9 mouse cellular contexts compared by ENCODE assay signal in the genomic region with DNA sequence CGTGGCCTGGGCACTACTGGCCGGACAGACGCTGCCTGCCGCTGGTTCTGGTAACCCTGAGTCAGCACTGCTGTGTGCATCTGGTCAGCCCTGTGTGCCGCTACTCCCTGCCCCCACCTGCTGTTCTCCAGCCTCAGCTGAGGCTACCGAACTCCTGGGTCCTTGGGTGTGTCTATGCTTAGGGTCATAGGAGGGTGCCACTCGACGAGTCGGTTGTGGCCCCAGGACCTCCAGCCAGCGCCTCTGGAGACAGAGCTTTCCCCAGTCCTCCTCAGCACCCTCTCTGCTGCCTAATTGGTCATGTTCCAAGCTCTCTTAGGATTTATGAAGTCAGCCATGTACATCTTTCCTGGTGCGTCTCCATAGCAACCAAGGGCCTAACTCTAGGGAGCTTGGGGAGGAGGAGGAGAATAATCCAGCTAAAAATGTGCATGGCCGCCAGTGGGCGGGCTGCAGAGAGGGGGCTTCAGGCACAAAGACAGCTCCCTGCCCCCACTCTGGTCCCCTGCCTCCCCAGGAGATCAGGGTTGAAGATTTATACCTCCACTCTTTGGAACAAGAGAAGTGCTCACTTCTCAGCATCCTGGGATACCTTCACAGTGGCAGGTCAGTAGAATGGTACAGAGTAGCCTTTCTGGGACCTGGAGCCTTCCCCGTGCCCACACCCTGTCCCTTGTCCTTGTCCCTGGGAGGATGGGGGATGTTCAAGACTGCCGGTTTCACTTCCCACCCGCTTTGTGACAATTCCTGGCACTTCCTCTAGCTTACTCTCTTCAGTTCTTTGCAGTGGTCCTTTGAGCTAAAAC. TPM values are rescaled to one million over a fixed set of nuclear protein-coding genes. Genes with fewer than 3 reads are reported as not detected.
A peak's percentile ranks its signal among the peaks of the same experiment; 100 is the strongest.
DNase-seq lines count a peak whose midpoint lies in the region; ATAC-seq and TF ChIP-seq lines count a peak whose summit lies in the region.
"Had no signal": no experiment of that assay in that cellular context is flagged by ENCODE, and none has a peak within 500 bp of the region (broad histone marks: within the 10 kb centered on the region; RNA-seq: fewer than 3 reads in every experiment).

No protein-coding gene starts in this region.

- peak overlapping the region; percentile 58; the same call in 1 of the 2 replicates for H3K27ac ChIP-seq in CH12.LX (ENCODE audit: insufficient read depth, low read depth)
- peak overlapping the region; percentile 77; the same call in 1 of the 2 replicates for H3K27ac ChIP-seq in kidney, postnatal 0 days
- peak overlapping the region; percentile 19; the same call in 1 of the 2 replicates for H3K27ac ChIP-seq in liver, embryonic 16.5 days (ENCODE audit: low read length)
- H3K27ac ChIP-seq in cerebellum, adult 2 months (ENCODE audit: insufficient read depth, low read length): no peak overlapping the region

- no peak for ATAC-seq in kidney, postnatal 0 days (replicated peaks; ENCODE audit: low FRiP score, low read depth)
- no peak for ATAC-seq in liver, embryonic 16.5 days (ENCODE audit: low read depth)

- TF ChIP-seq EP300 in CH12.LX (IDR thresholded peaks at IDR 0.05; ENCODE audit: low read length): peak; percentile 43

- H3K4me1 ChIP-seq in CH12.LX (ENCODE audit: control insufficient read depth in 1 of 2, insufficient read depth in 2 of 2): peaks cover 45 to 73% of the 10 kb centered on the region in 2 experiments
- H3K4me1 ChIP-seq in kidney, postnatal 0 days (replicated peaks; ENCODE audit: insufficient read depth, low read length): peaks cover 34% of the 10 kb centered on the region
- peaks cover 9% of the 10 kb centered on the region for H3K4me1 ChIP-seq in liver, embryonic 16.5 days (ENCODE audit: control insufficient read depth, low read depth, low read length)
- peaks cover 5% of the 10 kb centered on the region for H3K4me1 ChIP-seq in cerebellum, adult 2 months (ENCODE audit: control insufficient read depth, insufficient read depth, low read length)

- H3K27me3 ChIP-seq in CH12.LX (replicated peaks): no peaks in the 10 kb centered on the region
- no peaks in the 10 kb centered on the region for H3K27me3 ChIP-seq in kidney, postnatal 0 days (ENCODE audit: insufficient read depth, low read length)
- H3K27me3 ChIP-seq in liver, embryonic 16.5 days (ENCODE audit: control insufficient read depth, insufficient read depth, low read depth, low read length): no peaks in the 10 kb centered on the region
- H3K27me3 ChIP-seq in cerebellum, adult 2 months (ENCODE audit: control insufficient read depth, insufficient read depth, low read length): no peaks in the 10 kb centered on the region

- H3K36me3 ChIP-seq in CH12.LX (replicated peaks in 1 of 2; ENCODE audit: control insufficient read depth in 1 of 2, insufficient read depth in 1 of 2, low read length in 1 of 2): no peaks in the 10 kb centered on the region
- no peaks in the 10 kb centered on the region for H3K36me3 ChIP-seq in kidney, postnatal 0 days (ENCODE audit: insufficient read depth, low read length)
- no peaks in the 10 kb centered on the region for H3K36me3 ChIP-seq in liver, embryonic 16.5 days (ENCODE audit: control insufficient read depth, insufficient read depth)

- TF ChIP-seq CTCF in CH12.LX (conservative IDR thresholded peaks at IDR 0.05 in 1 of 2, IDR thresholded peaks at IDR 0.05 in 1 of 2; ENCODE audit: low read depth in 2 of 2, low read length in 2 of 2): no peak
- TF ChIP-seq CTCF in kidney, postnatal 0 days (IDR thresholded peaks at IDR 0.05; ENCODE audit: low read depth): peak; percentile 15; the same call in 1 of the 2 replicates
- no peak for TF ChIP-seq CTCF in cerebellum, adult 2 months (IDR thresholded peaks at IDR 0.05; ENCODE audit: borderline replicate concordance, insufficient read depth, low read depth, low read length)

- no peak for DNase-seq in CH12.LX (ENCODE audit: extremely low read depth)
- DNase-seq in NIH3T3 (ENCODE audit: low read depth): peak; percentile 44
- peak; percentile 79 to 85 for DNase-seq in frontal cortex, adult 2 months (ENCODE audit: extremely low spot score in 1 of 2, low spot score in 1 of 2)
- peak; percentile 80 for DNase-seq in kidney, postnatal 0 days (ENCODE audit: low spot score)
- peak; percentile 83 to 91 for DNase-seq in right cerebral cortex, postnatal 10 days (ENCODE audit: low spot score in 2 of 2)
- DNase-seq in cerebellum, adult 8-10 months: no peak
- DNase-seq in cerebellum, adult 2 months: no peak

- peak overlapping the region in 1 of 3 experiments; percentile 24 for H3K4me3 ChIP-seq in CH12.LX (replicated peaks in 1 of 3; ENCODE audit: low read depth in 2 of 3, low read length in 2 of 3, poor library complexity in 1 of 3)
- H3K4me3 ChIP-seq in kidney, postnatal 0 days (replicated peaks; ENCODE audit: low read depth, low read length): no peak overlapping the region
- H3K4me3 ChIP-seq in liver, embryonic 16.5 days (ENCODE audit: low read depth, low read length): no peak overlapping the region
- no peak overlapping the region for H3K4me3 ChIP-seq in cerebellum, adult 2 months (replicated peaks; ENCODE audit: insufficient read depth, low read depth, low read length)
- H3K4me3 ChIP-seq: erythroblast, embryonic 14.5 days had no signal

- WGBS in kidney, postnatal 0 days: 32% methylated on average over 16 of the region's 16 CpGs
- 67% methylated on average over 16 of the region's 16 CpGs for WGBS in liver, embryonic 16.5 days (ENCODE audit: insufficient replicate concordance)
- WGBS in cerebellum, adult 2 months: 63% methylated on average over 16 of the region's 16 CpGs

- H3K9me3 ChIP-seq in CH12.LX (replicated peaks; ENCODE audit: low read length): no peaks in the 10 kb centered on the region
- H3K9me3 ChIP-seq in kidney, postnatal 0 days (replicated peaks; ENCODE audit: low read length): no peaks in the 10 kb centered on the region
- no peaks in the 10 kb centered on the region for H3K9me3 ChIP-seq in liver, embryonic 16.5 days (replicated peaks; ENCODE audit: control insufficient read depth, low read length)

- no peak for TF ChIP-seq RAD21 in CH12.LX (IDR thresholded peaks at IDR 0.05; ENCODE audit: low read depth, low read length)

- H3K79me2 ChIP-seq in CH12.LX (replicated peaks; ENCODE audit: control insufficient read depth, extremely low read depth, insufficient read depth, poor library complexity, severe bottlenecking): no peaks in the 10 kb centered on the region

- TF ChIP-seq POLR2A in CH12.LX (IDR thresholded peaks at IDR 0.05; ENCODE audit: low read depth, low read length): no peak
- no peak for TF ChIP-seq POLR2A in cerebellum, adult 2 months (IDR thresholded peaks at IDR 0.05; ENCODE audit: borderline replicate concordance, insufficient read depth, low read length)

- no peak overlapping the region for H3K9ac ChIP-seq in CH12.LX (ENCODE audit: insufficient read depth, low read depth)
- no peak overlapping the region for H3K9ac ChIP-seq in kidney, postnatal 0 days (ENCODE audit: low read depth, low read length)
- H3K9ac ChIP-seq in liver, embryonic 16.5 days (ENCODE audit: low read depth, low read length): no peak overlapping the region

- no peak overlapping the region for H3K4me2 ChIP-seq in CH12.LX (ENCODE audit: insufficient read depth, low read depth, poor library complexity, severe bottlenecking)
- no peak overlapping the region for H3K4me2 ChIP-seq in kidney, postnatal 0 days (ENCODE audit: low read length)
- no peak overlapping the region for H3K4me2 ChIP-seq in liver, embryonic 16.5 days (ENCODE audit: low read depth, low read length)

- in situ Hi-C loops in CH12.LX (cut with MboI; ENCODE audit: low pct_ligation_motif_present, low pct_unique_long_range_greater_than_20kb, low sequenced_read_pairs): no loop called here

- dilution Hi-C loops in CH12.LX (cut with MboI; ENCODE audit: extremely low pct_ligation_motif_present, extremely low pct_unique_long_range_greater_than_20kb, low sequenced_read_pairs): no loop called here

TF ChIP-seq in CH12.LX, 34 proteins besides CTCF, POLR2A, EP300 and RAD21:
- TF ChIP-seq USF2 (conservative IDR thresholded peaks at IDR 0.05; ENCODE audit: low read depth, low read length) (no peak), ETS1 (conservative IDR thresholded peaks at IDR 0.05; ENCODE audit: low read depth, low read length) (no peak), IRF4 (IDR thresholded peaks at IDR 0.05; ENCODE audit: low read depth, low read length) (peak; percentile 56; the same call in 1 of the 2 replicates), MXI1 (IDR thresholded peaks at IDR 0.05; ENCODE audit: low read depth, low read length) (no peak), BHLHE40 (IDR thresholded peaks at IDR 0.05; ENCODE audit: low read depth, low read length) (no peak)

RNA-seq across cellular contexts. Expression of a gene that starts 49.0 kb away (rescaled TPM):
- not detected in 2 replicates for total RNA-seq in CH12.LX (2012; rRNA removed)
- total RNA-seq in CH12.LX (2014; rRNA removed): not detected in 2 replicates
- not detected in 2 replicates for polyA plus RNA-seq in CH12.LX (2012; ENCODE audit: insufficient read length, low read depth)
- polyA plus RNA-seq in frontal cortex, adult 2 months (2012; rRNA removed): not detected in 2 replicates
- not detected in 2 replicates for polyA plus RNA-seq in kidney, postnatal 0 days (2015; fragmentation: Nextera tagmentation; extraction: Ambion mirVana)
- not detected in 2 replicates for polyA plus RNA-seq in liver, embryonic 16.5 days (2015; fragmentation: Nextera tagmentation; extraction: Ambion mirVana)
- not detected in 2 replicates for polyA plus RNA-seq in cerebellum, adult 2 months (2012; rRNA removed)
- polyA plus RNA-seq: erythroblast, embryonic 14.5 days had no signal

Comparison
In these comparisons a context has a peak if more than half of its experiments do, and no peak if none do; other contexts are left out.
1. DNase-seq: peak in NIH3T3 (single experiment), frontal cortex, adult 2 months (2 of 2), kidney, postnatal 0 days (single experiment) and right cerebral cortex, postnatal 10 days (2 of 2); none in CH12.LX (single experiment), cerebellum, adult 8-10 months (single experiment) and cerebellum, adult 2 months (0 of 2).